Mouse (Mus musculus): ENCODE measurements around the gene Efna4.
A peak's percentile ranks its signal among the peaks of the same experiment; 100 is the strongest.

The Efna4 gene

DNA sequence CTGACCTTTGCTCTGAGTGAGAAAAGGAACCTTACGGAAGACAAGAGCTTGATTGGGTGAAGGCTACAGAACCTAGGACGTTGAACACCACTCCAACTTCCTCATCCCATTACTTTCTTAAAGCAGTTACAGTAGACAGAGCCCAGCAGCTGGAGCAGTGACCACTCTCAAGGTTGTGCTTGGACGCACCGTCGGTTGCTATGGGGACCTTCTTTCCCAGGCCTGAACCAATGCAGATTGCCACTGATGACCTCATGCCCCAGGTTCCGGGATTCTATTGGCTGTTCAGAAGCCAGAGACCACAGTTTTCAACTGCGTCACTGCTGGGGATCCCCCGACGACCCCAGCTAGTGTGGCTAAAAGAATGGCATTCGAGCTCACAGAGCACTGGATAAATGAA is 6.9 kb downstream of the Efna4 start:
- no peak for DNase-seq (ENCODE audit: low spot score)

GRCm38 (mm10) chr3:89330346-89330745 is 7.5 kb downstream of the Efna4 start:
- no peak for DNase-seq (ENCODE audit: low spot score)

- DNase-seq (ENCODE audit: low spot score), result no peak
These were observed 9.2 kb downstream of the Efna4 start for GRCm38 (mm10) chr3:89328623-89329022.

DNA sequence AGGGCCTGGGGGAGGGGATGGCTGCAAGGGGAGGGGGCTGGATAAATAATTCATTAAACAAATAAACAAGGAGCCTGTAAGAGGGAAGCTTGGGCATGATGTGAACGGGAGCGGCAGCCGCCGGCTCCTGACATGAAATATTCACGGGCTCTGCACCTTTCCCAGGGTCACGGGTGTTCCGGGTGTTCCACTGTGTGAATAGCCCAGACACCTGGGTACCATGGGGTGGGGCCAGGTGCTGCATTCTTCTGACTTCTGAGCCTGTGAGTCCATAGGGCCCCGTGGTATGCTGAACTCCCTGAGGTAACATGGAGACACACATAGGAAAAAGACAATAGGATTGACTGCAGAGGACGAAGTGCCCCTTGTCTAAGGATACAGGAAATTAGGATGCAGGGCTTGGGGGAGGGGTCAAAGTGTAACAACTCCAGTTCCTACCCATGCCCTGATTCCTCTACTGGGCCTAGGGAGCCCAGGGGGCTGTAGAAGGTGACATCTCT is 10.4 kb downstream of the Efna4 start:
- no peak for DNase-seq (ENCODE audit: low spot score)

GRCm38 (mm10) chr3:89325882-89326281 is 11.9 kb downstream of the Efna4 start:
- no peak for DNase-seq (ENCODE audit: low spot score)

DNA sequence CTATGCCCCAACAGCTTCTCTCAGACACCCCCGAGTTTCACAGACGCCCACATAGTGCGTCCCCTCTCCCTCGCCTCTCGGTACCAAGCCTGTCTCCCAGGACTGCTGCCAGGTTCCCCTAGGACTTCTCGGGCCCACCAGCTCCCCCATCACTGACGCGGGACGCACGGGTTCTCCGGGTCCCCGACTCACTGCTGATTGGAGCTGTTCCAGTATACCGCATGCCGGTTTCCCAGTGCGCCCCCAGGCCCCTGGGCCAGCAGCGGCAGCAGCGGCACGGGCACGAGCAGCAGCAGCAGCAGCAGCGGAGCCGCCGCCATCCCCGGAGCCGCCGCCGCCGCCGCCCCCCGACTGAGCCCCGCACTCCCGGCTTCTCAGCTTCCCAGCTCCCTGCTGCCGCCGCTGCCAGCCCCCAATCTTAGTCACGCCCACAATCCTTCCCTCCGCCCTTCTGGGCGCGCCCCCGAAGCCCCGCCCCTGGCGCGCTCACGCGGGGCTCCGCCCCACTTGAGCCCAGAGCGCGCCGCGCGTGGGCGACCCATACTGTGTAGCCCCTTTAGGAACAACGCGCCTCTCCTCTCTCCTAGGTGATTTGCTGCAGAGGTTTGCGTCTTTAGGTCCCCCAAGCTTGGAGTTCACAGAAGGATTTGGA is 15.2 kb downstream of the Efna4 start, which contains the start of gene Efna3:
Gene Efna3, minus strand, starts transcription at position 452 of the 652 bp plus-strand sequence.
- no peak for DNase-seq (ENCODE audit: low spot score)

GRCm38 (mm10) chr3:89322131-89322500 is 15.7 kb downstream of the Efna4 start:
- no peak for DNase-seq (ENCODE audit: low spot score)

DNA sequence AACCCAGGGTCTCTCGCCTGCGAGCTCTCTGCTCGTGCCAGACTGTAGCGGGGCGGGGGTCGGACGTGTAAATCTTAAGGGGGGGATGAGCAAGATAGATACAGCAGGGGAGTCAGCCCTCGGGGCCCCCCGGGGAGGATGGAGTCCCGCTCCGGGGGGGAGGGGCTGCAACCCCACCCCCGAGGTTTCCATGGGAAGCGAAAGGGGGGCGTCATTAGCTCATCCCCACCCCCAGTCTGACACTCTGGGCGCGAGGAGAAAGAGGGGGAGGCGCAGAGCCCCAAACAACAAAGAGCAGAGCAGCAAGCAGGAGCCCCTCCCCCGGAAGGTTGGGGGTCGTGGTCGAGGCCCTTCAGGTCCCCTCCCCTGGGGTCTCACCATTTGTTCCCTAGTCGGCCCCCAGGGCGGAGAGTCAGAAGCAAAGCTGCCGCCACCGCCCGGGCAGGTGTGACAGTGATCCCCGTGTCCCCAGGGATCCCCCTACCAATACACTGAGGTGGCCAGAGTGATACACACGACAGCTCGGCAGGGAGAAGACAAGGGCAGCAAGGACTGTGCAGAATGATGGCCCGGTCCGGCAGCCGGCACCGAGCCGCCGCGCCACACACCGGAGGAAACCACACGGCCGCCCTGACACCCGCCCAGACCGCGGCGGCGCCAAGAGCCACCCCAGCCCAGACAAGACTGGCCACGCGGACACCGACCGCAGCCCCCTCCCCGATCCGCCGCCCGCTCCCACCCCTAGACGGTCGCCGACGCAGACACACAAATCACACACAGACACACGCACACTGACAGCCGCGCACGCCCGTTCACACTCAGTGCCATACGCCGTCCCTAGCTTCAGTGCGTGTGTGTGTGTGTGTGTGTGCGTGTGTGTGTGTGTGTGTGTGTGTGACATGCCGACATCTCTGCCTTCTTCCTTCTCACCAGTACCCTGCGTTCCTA is 16.4 kb downstream of the Efna4 start:
- no peak for DNase-seq (ENCODE audit: low spot score)

- no peak for DNase-seq (ENCODE audit: low spot score)
These were observed 17.1 kb downstream of the Efna4 start for GRCm38 (mm10) chr3:89320581-89321182.

DNA sequence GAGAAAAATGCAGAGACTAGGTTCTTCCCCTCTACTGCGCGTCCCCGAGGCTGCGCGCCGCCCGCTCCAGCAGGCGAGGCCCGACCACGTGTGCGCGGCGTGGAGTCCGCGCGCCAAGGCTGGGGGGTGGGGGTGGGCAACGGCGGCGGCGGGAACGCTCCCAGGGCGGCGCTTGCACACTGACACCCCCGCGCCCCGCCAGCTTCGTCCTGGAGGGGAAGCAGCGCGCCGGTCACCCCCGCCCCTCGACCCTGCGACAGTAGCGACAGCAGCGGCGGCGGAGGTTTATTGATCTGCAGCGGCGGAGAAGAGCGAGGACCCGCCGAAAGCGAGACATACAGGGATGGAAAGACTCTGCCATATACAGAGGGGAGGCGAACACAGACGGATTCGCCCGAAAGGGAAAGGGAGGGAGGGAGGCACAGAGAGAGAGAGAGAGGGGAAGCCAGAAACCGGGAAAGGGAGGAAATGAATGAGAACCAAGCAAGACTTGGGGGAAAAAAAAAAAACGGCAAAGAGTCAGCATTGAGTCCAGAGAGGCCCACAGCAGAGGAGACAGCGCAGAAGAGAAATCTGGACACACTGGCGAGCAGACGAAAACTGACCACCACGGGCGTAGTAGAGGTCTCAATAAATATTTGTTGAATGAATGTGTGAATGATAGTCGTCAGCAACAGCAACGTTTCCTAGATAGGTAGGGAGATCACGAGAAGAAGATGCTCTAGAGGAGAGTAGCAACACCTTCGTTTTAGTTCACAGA is 18.1 kb downstream of the Efna4 start:
- no peak for DNase-seq (ENCODE audit: low spot score)

- DNase-seq (ENCODE audit: low spot score), result no peak
These were observed 18.7 kb downstream of the Efna4 start for GRCm38 (mm10) chr3:89318971-89319590.

- no peak for DNase-seq (ENCODE audit: low spot score)
These were observed 19.5 kb downstream of the Efna4 start for GRCm38 (mm10) chr3:89318316-89318715.

- no peak for DNase-seq (ENCODE audit: low spot score)
These were observed 20.6 kb downstream of the Efna4 start for GRCm38 (mm10) chr3:89317246-89317645.

- peak; percentile 53 for DNase-seq (ENCODE audit: low spot score)
These were observed 21.0 kb downstream of the Efna4 start for GRCm38 (mm10) chr3:89316833-89317232.

- no peak for DNase-seq (ENCODE audit: low spot score)
These were observed 21.6 kb downstream of the Efna4 start for GRCm38 (mm10) chr3:89315930-89316831.

DNA sequence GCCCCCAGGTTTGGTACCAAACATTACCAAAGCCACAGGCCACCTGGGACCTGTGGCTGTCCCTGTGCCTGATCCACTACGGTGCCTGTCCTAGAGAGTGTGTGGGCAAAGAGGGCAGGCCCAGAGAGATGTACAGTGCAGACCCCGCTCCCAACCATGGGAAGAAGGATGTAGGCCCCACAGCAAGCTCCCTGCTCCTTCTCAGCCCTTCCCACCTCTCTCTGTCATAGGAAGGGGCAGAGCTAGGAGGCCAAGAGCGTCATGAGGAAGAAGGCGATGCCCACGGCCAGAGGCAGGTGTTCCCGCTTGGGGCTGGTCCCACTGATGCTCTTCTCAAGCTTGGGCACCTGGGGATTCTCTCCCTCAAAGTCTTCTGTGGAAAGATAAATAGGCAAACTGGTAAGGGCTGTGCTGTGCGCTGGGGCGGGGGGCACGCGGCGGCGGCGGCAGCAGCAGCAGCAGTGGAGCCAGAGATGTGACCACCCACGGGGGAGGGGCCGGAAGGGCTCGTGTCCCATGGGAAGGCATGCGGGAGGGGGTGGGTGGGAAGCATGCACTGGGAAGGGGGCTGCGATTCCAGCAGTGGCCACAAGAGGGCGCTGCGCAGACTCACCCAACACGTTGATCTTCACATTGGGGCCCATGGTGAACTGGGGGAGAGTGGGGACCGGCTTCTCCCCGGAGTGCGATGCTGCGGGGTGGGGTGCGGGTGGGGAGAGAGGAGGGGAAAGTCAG is 22.5 kb downstream of the Efna4 start:
- no peak for DNase-seq (ENCODE audit: low spot score)

DNA sequence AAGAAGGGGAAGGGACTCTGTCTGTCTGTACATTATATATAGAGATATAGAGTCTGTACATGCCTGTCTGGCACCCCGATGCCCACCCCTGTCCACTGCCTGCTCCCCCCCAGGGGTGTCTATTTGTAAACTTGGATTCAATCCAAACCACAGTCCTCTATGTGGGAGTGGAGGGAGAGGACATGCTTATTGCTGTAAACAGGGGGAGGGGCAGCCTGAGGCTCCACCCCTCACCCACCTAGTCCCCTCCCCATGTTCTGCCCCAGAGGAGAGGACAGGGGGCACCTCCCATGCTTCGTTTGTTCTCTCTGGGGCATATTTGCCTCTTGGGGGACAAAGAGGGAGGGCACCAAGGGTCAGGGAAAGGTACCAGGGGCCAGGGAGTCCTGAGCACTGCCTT is 23.0 kb downstream of the Efna4 start:
- DNase-seq (ENCODE audit: low spot score), result no peak

- no peak for DNase-seq (ENCODE audit: low spot score)
These were observed 23.5 kb downstream of the Efna4 start for GRCm38 (mm10) chr3:89314340-89314739.

DNA sequence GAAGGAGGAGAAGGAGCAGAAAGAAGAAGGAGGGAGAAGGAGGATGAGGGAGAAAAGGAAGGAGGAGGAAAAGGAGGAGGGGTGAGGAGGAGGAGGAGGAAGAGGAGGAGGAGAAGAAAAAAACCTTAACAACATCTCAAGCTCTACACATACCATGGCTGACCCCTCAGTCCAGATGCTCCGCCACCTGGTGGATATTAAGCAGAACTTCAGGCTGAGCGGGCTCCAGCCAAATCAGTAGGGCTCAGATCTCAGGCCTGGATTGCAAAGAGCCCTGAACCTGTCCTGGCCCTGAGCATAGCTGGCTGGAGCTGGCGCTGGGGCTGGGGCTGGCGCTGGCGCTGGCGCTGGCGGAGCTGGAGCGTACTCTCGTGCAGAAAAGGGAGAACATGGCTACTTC is 29.7 kb downstream of the Efna4 start:
- DNase-seq (ENCODE audit: low spot score), result peak; percentile 31
